Mouse (Mus musculus) hindlimb bud, embryonic 11.5 days (tissue): Measurements from ENCODE around the gene Cpsf4l.
A peak's percentile ranks its signal among the peaks of the same experiment; 100 is the strongest.
"Not testable (repeated sequence)": the region's sequence is repeated elsewhere in the genome, so short reads cannot be mapped to it uniquely, and the experiment has no call there.

ENCODE experiments used
- DNase-seq: peaks from one replicate; pipeline ENCODE4 v3.0.0-alpha.2; 2012; ENCODE audit warnings: low read depth, low spot score; ENCODE audit errors: extremely low spot score

Gene Cpsf4l

GRCm38 (mm10) chr11:113668857-113669256, 41.0 kb downstream of the Cpsf4l start:
- no peak for DNase-seq

- no peak for DNase-seq
Measured at GRCm38 (mm10) chr11:113667704-113668103, 42.1 kb downstream of the Cpsf4l start.

GRCm38 (mm10) chr11:113667122-113667521, 42.7 kb downstream of the Cpsf4l start:
- DNase-seq, result no peak

GRCm38 (mm10) chr11:113666648-113667047, 43.2 kb downstream of the Cpsf4l start:
- DNase-seq, result no peak

GRCm38 (mm10) chr11:113666205-113666604, 43.6 kb downstream of the Cpsf4l start:
- DNase-seq, result no peak

- DNase-seq, result no peak
Measured at GRCm38 (mm10) chr11:113664279-113664678, 45.5 kb downstream of the Cpsf4l start.

- DNase-seq, result no peak
Measured at GRCm38 (mm10) chr11:113661835-113662351, 47.9 kb downstream of the Cpsf4l start.

GRCm38 (mm10) chr11:113660940-113661339, 48.9 kb downstream of the Cpsf4l start:
- no peak for DNase-seq

GRCm38 (mm10) chr11:113660213-113660612, 49.6 kb downstream of the Cpsf4l start:
- not testable (repeated sequence) for DNase-seq

GRCm38 (mm10) chr11:113658763-113659162, 51.1 kb downstream of the Cpsf4l start:
- DNase-seq, result no peak

- no peak for DNase-seq
Measured at GRCm38 (mm10) chr11:113658319-113658718, 51.5 kb downstream of the Cpsf4l start.

GRCm38 (mm10) chr11:113657221-113657620, 52.6 kb downstream of the Cpsf4l start:
- DNase-seq, result no peak

- no peak for DNase-seq
Measured at GRCm38 (mm10) chr11:113656511-113656932, 53.3 kb downstream of the Cpsf4l start.

- DNase-seq, result peak; percentile 35
Measured at GRCm38 (mm10) chr11:113654561-113655270, 55.1 kb downstream of the Cpsf4l start.

GRCm38 (mm10) chr11:113654105-113654504, 55.7 kb downstream of the Cpsf4l start:
- DNase-seq, result no peak

- no peak for DNase-seq
Measured at GRCm38 (mm10) chr11:113652516-113652915, 57.3 kb downstream of the Cpsf4l start.

- DNase-seq, result no peak
Measured at GRCm38 (mm10) chr11:113651907-113652273, 57.9 kb downstream of the Cpsf4l start.

GRCm38 (mm10) chr11:113651206-113651906, 58.5 kb downstream of the Cpsf4l start:
- no peak for DNase-seq

- DNase-seq, result peak; percentile 39
Measured at GRCm38 (mm10) chr11:113649353-113650210, 60.2 kb downstream of the Cpsf4l start, which contains the start of gene Slc39a11. Gene Slc39a11, minus strand, starts transcription at chr11:113650079.

GRCm38 (mm10) chr11:113648690-113649352, 61.0 kb downstream of the Cpsf4l start, which contains the start of gene Cog1:
Gene Cog1, plus strand, starts transcription at chr11:113649169.
- DNase-seq, result no peak
